ENCODE assay signal across 13 mouse cellular contexts in the genomic region with DNA sequence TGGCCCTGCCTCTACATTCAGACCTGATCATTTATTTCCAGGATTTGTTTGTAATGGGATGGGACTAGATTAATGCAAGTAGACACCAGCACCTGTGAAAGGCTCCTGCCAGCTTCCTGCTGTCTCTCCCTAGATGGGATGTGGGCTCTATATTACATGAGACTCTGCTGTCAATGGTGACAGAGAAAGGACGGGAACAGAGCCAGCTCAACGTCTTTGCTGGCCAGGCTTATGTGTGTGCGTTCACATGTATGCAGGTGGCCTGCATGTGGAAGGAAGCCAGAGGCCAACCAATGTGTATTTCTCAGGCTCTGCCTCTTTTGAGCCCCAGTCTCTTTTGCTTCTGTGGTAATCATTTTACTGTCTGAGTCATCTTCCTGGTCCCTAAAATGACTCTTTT.
"Had no signal": no experiment of that assay in that cellular context is flagged by ENCODE, and none has a peak within 500 bp of the region (broad histone marks: within the 10 kb centered on the region; RNA-seq: fewer than 3 reads in every experiment).

No protein-coding gene starts in this region.

- H3K9me3 ChIP-seq: limb, embryonic 10.5 days; liver, embryonic 15.5 days; neural tube, embryonic 12.5 days had no signal

- H3K4me3 ChIP-seq: limb, embryonic 10.5 days; liver, embryonic 15.5 days; neural tube, embryonic 12.5 days had no signal

- H3K4me1 ChIP-seq: neural tube, embryonic 12.5 days had no signal

- ATAC-seq: lung, postnatal 0 days had no signal

- H3K4me2 ChIP-seq: liver, embryonic 11.5 days; liver, embryonic 15.5 days; neural tube, embryonic 12.5 days had no signal

- H3K27me3 ChIP-seq: liver, embryonic 15.5 days; neural tube, embryonic 12.5 days had no signal

- H3K27ac ChIP-seq: kidney, postnatal 0 days; limb, embryonic 10.5 days; liver, embryonic 15.5 days; neural tube, embryonic 12.5 days; stomach, postnatal 0 days had no signal

- H3K36me3 ChIP-seq: neural tube, embryonic 12.5 days had no signal

- DNase-seq: kidney, postnatal 36 days; layer of hippocampus, adult 9-11 months; lung, adult 2 months; lung, postnatal 36 days; midbrain, embryonic 14.5 days; thymus, postnatal 4 days had no signal

- H3K9ac ChIP-seq: liver, embryonic 15.5 days; neural tube, embryonic 12.5 days had no signal
